Mouse (Mus musculus) thymus, postnatal 10 days (tissue): ENCODE data around the gene Adamts9.

Experiments used
- DNase-seq, 2 experiments: peaks; one replicate each; pipeline ENCODE4 v3.0.0; 2021; ENCODE audit warnings: low spot score in 2 of 2

The Adamts9 gene

DNA sequence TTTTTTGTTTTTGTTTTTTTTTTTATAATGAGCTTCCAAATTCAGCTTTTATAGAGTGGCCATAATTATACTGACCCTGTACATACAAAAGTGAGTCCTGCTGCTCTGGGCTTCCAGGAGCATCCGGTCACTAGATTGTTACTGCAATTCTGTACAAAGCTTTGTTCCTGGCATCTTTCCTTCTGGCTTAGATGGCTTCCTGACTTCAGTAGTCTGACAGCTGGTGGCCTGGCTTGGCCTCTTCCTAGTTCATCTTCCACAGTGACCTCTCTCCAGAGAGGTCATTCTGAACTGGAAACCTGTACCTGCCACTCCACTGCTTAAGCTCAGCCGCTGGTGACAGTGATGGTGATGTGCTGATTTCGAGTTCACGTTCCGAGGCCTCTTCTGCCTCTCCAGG is 217.2 kb downstream of the Adamts9 start:
- DNase-seq = no peak

DNA sequence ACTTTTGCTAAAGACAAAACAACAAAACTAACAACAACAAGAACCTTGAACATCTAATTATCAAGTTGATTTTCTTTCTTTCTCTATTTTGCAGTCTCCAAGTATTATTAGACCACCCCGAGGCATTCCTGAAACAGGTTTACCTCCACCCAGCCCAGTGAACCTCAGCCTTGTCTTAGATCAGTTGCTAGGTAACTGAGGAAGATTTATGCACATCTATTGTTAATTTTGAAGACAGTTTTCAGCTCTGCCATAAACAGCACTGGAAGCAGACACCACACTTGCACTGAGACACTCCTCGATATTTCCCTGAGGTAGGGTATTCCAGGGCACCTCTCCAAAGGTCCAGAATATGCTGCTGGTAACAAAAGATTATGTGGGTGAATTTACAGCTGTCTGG is 218.9 kb downstream of the Adamts9 start:
- no peak for DNase-seq
